Mouse (Mus musculus) forebrain, embryonic 10.5 days (tissue): ENCODE data around the gene Atg9b. TPM values are rescaled to one million over a fixed set of nuclear protein-coding genes. Genes with fewer than 3 reads are reported as not detected.
A peak's percentile ranks its signal among the peaks of the same experiment; 100 is the strongest.

ENCODE experiments used
- DNase-seq: peaks from one replicate; pipeline ENCODE4 v3.0.0-alpha.2; 2017; ENCODE audit warnings: low spot score; ENCODE audit errors: extremely low spot score
- H3K27ac ChIP-seq: fragments of 300-500 bp; sonication (generic); 2 replicates; pipeline ENCODE4 v1.5.1; 2016; ENCODE audit warnings: mild to moderate bottlenecking
- H3K27me3 ChIP-seq: fragments of 300-500 bp; sonication (generic); 2 replicates; pipeline ENCODE4 v1.6.1; 2016; ENCODE audit warnings: mild to moderate bottlenecking; ENCODE audit not compliant: poor library complexity, severe bottlenecking
- H3K36me3 ChIP-seq: fragments of 300-500 bp; sonication (generic); replicated peaks from 2 replicates; pipeline ENCODE4 v1.6.1; 2016; ENCODE audit warnings: mild to moderate bottlenecking, moderate library complexity
- H3K4me1 ChIP-seq: fragments of 300-500 bp; sonication (generic); 2 replicates; pipeline ENCODE4 v1.6.1; 2016
- H3K4me3 ChIP-seq: fragments of 300-500 bp; sonication (generic); 2 replicates; pipeline ENCODE4 v1.5.1; 2016; ENCODE audit warnings: mild to moderate bottlenecking, moderate library complexity
- H3K9me3 ChIP-seq: fragments of 300-500 bp; sonication (generic); 2 replicates; pipeline ENCODE4 v1.6.1; 2016; ENCODE audit warnings: mild to moderate bottlenecking, moderate library complexity
- WGBS: fragments of 180-500 bp; shearing (Covaris S2); methylation state at CpG from one replicate; pipeline ENCODE4 v1.1.7; 2016; 5-methylcytosine and 5-hydroxymethylcytosine counted together
- polyA plus RNA-seq: library from polyadenylated mRNA; unstranded; fragments of >200 nt; fragmentation: Nextera tagmentation; extraction: Ambion mirVana; gene quantifications from 2 replicates; pipeline ENCODE4 v1.2.1, GENCODE M21; 2016

The Atg9b gene
- polyA plus RNA-seq, 1 experiment from 2014 or later: 0.99 TPM

- no peaks in the 10 kb centered on the region for H3K36me3 ChIP-seq
- H3K27me3 ChIP-seq: no peaks in the 10 kb centered on the region
- WGBS: 51% methylated on average over 5 of the region's 5 CpGs
- peaks cover 22% of the 10 kb centered on the region for H3K4me1 ChIP-seq
- no peak for DNase-seq
- no peaks in the 10 kb centered on the region for H3K9me3 ChIP-seq
- 0 out of 2 replicates have a peak overlapping the region, but pooled peaks have one; percentile 27 for H3K27ac ChIP-seq
- peak overlapping the region; percentile 21; the same call in 1 of the 2 replicates for H3K4me3 ChIP-seq
These were observed 26.4 kb downstream of the Atg9b start for GRCm38 (mm10) chr5:24365528-24365927.

DNA sequence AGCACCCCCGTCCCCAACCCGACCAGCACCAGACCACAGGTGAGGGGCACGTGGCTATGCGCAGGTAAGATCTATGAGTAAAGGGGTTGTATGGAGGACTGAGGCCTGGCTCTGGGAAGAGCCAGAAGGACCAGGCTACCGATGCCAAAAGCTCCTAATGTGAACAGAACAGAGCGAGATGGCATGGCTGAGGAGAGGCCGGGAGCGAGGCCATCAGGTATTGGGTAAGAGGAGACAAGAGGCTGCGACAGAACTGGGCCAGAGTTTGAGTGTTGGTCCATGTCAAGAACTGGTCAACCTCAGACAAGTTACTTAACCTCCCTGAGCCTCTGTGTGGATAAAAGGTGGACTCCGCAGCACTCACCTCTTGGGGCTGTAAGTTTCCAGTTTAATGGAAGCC is 27.0 kb downstream of the Atg9b start:
- WGBS: 85% methylated on average over 10 of the region's 10 CpGs
- no peaks in the 10 kb centered on the region for H3K9me3 ChIP-seq
- H3K27ac ChIP-seq: peak overlapping the region; percentile 69
- H3K36me3 ChIP-seq: no peaks in the 10 kb centered on the region
- DNase-seq: no peak
- H3K27me3 ChIP-seq: no peaks in the 10 kb centered on the region
- peaks cover 22% of the 10 kb centered on the region for H3K4me1 ChIP-seq
- peak overlapping the region; percentile 21; the same call in 1 of the 2 replicates for H3K4me3 ChIP-seq

GRCm38 (mm10) chr5:24364508-24364907 is 27.4 kb downstream of the Atg9b start, which contains the start of gene Nos3:
Nos3 (plus strand) TSS chr5:24364810.
- H3K4me3 ChIP-seq: peak within 1 kb of the TSS; percentile 21; the same call in 1 of the 2 replicates
- H3K36me3 ChIP-seq: no peaks in the 10 kb centered on the region
- peaks cover 17% of the 10 kb centered on the region for H3K4me1 ChIP-seq
- DNase-seq: no peak
- H3K27ac ChIP-seq: peak within 1 kb of the TSS; percentile 69
- 39% methylated on average over 12 of the region's 12 CpGs for WGBS
- H3K27me3 ChIP-seq: no peaks in the 10 kb centered on the region
- no peaks in the 10 kb centered on the region for H3K9me3 ChIP-seq

DNA sequence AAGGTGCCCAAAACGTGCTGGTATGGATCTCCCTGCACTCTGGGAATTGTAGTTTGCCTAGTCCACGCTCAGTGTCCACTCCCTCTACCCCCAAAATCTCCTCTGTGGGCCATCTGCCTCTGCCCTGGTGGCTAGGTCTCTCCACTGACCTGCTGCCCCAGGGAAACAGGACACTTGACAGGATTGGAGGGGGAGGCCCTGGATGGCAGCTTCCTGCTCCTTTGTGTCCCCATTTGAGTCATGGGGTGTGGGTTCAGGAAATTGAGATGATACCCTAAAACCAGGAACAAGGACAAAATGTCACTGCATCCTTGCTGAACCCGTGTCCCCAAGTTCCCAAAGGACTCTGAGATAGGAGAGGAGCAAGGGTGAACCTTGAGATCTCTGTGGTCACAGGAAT is 27.9 kb downstream of the Atg9b start:
- no peak for DNase-seq
- WGBS: 62% methylated on average over 3 of the region's 3 CpGs
- Histone ChIP-seq H3K9me3 (no peaks in the 10 kb centered on the region), H3K27ac (peak overlapping the region; percentile 69; the same call in 1 of the 2 replicates), H3K4me3 (no peak overlapping the region), H3K36me3 (no peaks in the 10 kb centered on the region), H3K4me1 (peaks cover 17% of the 10 kb centered on the region), H3K27me3 (no peaks in the 10 kb centered on the region)

DNA sequence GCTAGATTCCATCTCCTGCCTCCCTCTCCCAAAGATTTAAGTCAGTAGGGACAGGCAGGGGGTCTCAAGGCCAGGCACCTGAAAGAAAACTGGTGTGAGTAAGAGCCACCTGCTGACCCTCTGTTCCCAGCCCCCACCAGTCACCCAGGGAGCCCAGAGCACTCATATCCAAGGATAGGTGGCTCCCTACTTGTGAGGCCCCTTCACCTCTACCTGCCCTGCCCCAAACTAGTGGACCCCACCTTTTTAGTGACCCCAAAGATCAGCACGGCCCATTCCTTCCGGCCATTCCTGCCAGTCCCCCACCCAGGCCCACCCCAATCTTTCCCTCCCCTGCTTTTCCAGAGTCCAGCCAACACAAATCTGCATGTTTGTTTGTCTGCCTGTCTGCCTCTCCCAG is 28.5 kb downstream of the Atg9b start:
- peaks cover 17% of the 10 kb centered on the region for H3K4me1 ChIP-seq
- no peaks in the 10 kb centered on the region for H3K36me3 ChIP-seq
- no peaks in the 10 kb centered on the region for H3K27me3 ChIP-seq
- H3K27ac ChIP-seq: no peak overlapping the region
- DNase-seq: no peak
- no peaks in the 10 kb centered on the region for H3K9me3 ChIP-seq
- H3K4me3 ChIP-seq: no peak overlapping the region
- WGBS: 55% methylated on average over 2 of the region's 2 CpGs

GRCm38 (mm10) chr5:24360792-24361454 is 31.0 kb downstream of the Atg9b start:
- peak; percentile 83 for DNase-seq
- no peaks in the 10 kb centered on the region for H3K27me3 ChIP-seq
- no peak overlapping the region for H3K4me3 ChIP-seq
- WGBS: 2% methylated on average over 7 of the region's 7 CpGs
- no peak overlapping the region for H3K27ac ChIP-seq
- peaks cover 17% of the 10 kb centered on the region for H3K4me1 ChIP-seq
- no peaks in the 10 kb centered on the region for H3K9me3 ChIP-seq
- H3K36me3 ChIP-seq: no peaks in the 10 kb centered on the region

DNA sequence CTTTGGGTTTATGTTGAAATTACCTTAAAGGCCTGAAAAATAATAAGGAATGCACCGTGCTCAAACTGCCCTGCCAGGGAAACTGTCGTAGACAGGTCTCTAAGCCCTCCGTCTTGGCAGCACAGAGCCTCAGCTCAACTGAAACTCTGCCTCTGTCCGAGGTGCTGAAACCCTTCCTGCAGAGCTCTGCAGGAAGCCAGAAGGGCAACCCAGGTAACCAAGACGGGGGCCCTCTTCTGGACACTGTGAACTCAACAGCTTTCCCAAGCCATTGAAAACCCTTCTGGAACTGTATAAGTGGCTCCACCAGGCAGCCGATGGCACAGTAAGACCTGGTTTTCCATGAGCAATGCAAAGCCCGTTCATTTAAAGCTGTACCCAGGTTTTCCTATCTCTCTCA is 34.5 kb downstream of the Atg9b start:
- Histone ChIP-seq H3K36me3 (no peaks in the 10 kb centered on the region), H3K4me1 (peaks cover 17% of the 10 kb centered on the region), H3K27me3 (peaks cover 27% of the 10 kb centered on the region), H3K27ac (no peak overlapping the region), H3K4me3 (no peak overlapping the region), H3K9me3 (no peaks in the 10 kb centered on the region)
- WGBS: 13% methylated on average over 7 of the region's 7 CpGs
- DNase-seq: peak; percentile 82

DNA sequence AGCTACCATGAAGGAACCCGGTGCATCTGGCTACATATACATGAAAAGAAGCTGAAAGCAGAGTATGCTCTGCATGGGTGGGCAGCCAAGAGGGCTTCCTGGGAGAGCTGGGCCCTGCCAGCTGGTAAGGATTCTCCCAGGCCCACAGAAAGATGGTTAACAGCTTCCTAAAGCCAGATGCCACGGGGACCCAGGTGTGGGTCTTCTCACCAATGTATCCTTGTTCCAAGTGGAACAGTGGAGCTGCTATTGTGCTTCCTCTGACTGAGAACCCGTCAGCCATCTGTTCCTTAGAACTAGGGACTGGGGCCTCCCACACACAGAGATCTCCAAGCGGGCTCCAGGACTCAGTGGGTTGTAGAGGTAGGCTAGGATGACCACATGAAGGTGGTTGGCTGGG is 35.2 kb downstream of the Atg9b start:
- DNase-seq: no peak
- Histone ChIP-seq H3K4me3 (no peak overlapping the region), H3K4me1 (peaks cover 24% of the 10 kb centered on the region), H3K27me3 (peaks cover 34% of the 10 kb centered on the region), H3K27ac (no peak overlapping the region), H3K36me3 (no peaks in the 10 kb centered on the region), H3K9me3 (no peaks in the 10 kb centered on the region)
- WGBS: 69% methylated on average over 4 of the region's 4 CpGs

- Histone ChIP-seq H3K9me3 (no peaks in the 10 kb centered on the region), H3K4me1 (peaks cover 58% of the 10 kb centered on the region), H3K27me3 (peaks cover 67% of the 10 kb centered on the region), H3K4me3 (0 out of 2 replicates have a peak overlapping the region, but pooled peaks have one; percentile 77), H3K27ac (peak overlapping the region; percentile 86), H3K36me3 (no peaks in the 10 kb centered on the region)
- DNase-seq: no peak
- WGBS: 29% methylated on average over 4 of the region's 4 CpGs
These were observed 38.6 kb downstream of the Atg9b start for GRCm38 (mm10) chr5:24353327-24353726.

DNA sequence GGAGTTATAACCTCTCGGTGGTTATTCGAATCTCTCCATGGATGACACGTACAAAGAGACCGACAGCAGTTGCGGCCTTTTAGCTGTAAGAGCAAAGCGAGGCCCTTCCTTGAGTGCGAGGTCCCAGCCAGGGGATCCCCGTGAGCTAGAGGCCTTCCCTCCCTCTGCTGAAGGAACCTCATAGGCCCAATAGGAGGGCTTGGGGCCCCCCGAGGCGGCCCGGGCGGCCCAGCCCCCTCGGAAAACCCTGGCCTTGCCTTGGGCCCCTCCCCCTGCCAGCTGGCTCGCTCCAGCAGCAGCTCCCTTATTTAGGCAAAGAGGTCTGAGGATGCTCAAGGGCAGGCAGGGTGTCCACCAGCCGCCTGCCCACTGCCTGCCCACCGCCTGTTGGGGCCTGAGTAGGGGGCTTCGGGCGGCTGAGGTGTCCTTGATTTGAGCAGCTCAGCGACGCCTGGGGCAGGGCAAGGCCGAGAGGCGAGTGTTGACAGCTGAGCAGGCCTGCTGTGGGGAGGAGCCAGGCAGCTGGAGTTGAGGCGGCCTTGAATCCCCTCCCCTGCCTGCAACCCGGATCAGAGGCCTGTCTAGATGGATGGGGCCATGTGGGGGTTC is 39.6 kb downstream of the Atg9b start:
- under 1% methylated on average over 24 of the region's 24 CpGs for WGBS
- Histone ChIP-seq H3K4me3 (peak overlapping the region; percentile 77), H3K4me1 (peaks cover 68% of the 10 kb centered on the region), H3K36me3 (no peaks in the 10 kb centered on the region), H3K27ac (peak overlapping the region; percentile 86), H3K9me3 (no peaks in the 10 kb centered on the region), H3K27me3 (peaks cover 76% of the 10 kb centered on the region)
- DNase-seq: peak; percentile 60

- Histone ChIP-seq H3K9me3 (no peaks in the 10 kb centered on the region), H3K27me3 (peaks cover 83% of the 10 kb centered on the region), H3K36me3 (no peaks in the 10 kb centered on the region), H3K4me1 (peaks cover 72% of the 10 kb centered on the region), H3K4me3 (peak overlapping the region; percentile 77), H3K27ac (peak overlapping the region; percentile 86)
- peak; percentile 87 for DNase-seq
- 1% methylated on average over 41 of the region's 41 CpGs for WGBS
These were observed 40.2 kb downstream of the Atg9b start for GRCm38 (mm10) chr5:24351701-24352171.

- Histone ChIP-seq H3K4me3 (peak within 1 kb of the TSS; percentile 77), H3K36me3 (no peaks in the 10 kb centered on the region), H3K4me1 (peaks cover 72% of the 10 kb centered on the region), H3K9me3 (no peaks in the 10 kb centered on the region), H3K27ac (peak within 1 kb of the TSS; percentile 86), H3K27me3 (peaks cover 87% of the 10 kb centered on the region)
- under 1% methylated on average over 51 of the region's 53 CpGs for WGBS
- no peak for DNase-seq
These were observed 40.7 kb downstream of the Atg9b start, which contains the start of gene Kcnh2 for GRCm38 (mm10) chr5:24351278-24351677. Kcnh2 (minus strand) TSS chr5:24351604.
